Mouse (Mus musculus) testis, adult 10 weeks (tissue): ENCODE data around the gene Fzd7. TPM values are rescaled to one million over a fixed set of nuclear protein-coding genes. Genes with fewer than 3 reads are reported as not detected.

Experiments
- polyA plus RNA-seq: library from polyadenylated mRNA; stranded (reverse); fragments of 350-450 nt; fragmentation: Illumina TruSeq; extraction: RNeasy Lipid Tissue Mini Kit (QIAGEN cat#74804); gene quantifications from one replicate; pipeline ENCODE4 v1.2.3, GENCODE M21; 2014; ENCODE audit warnings: low read depth, low replicate concordance

The Fzd7 gene
- polyA plus RNA-seq, result 2.3 TPM

DNA sequence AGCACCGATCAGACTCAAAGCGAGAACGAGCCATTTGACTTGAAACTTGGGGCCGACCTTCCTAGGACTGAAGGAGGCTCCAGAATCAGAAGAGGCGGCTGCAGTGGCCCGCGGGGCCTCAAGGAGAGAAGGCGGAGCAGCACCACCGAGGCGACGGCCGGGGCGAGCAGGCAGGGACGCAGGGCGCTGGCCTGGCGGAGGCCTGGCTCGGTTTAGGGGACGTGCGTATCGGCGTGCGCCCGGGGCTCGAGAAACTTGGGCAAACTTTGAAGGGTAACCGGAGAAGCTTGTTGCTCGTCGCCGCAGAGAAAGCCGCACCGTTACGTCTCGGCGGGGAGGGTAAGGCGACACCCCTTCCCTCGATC is at the start of gene Fzd7:
TSS of gene Fzd7 (plus strand) at position 94 of the 365 bp plus-strand sequence.

GRCm38 (mm10) chr1:59516026-59516917 is 34.0 kb downstream of the Fzd7 start, which contains the start of gene Gm973:
Gm973 (plus strand) TSS chr1:59516264.

Other genes starting within 250 kb of the Fzd7 start
- 11.2 TPM for gene Als2, start 245.2 kb upstream of the Fzd7 start, polyA plus RNA-seq
- gene Cdk15, start 225.5 kb upstream of the Fzd7 start, polyA plus RNA-seq, result 1.4 TPM
- 269 TPM for gene Gm973, start 33.8 kb downstream of the Fzd7 start, polyA plus RNA-seq
- gene Sumo1, start 188.4 kb downstream of the Fzd7 start, polyA plus RNA-seq, result 326 TPM
- 392 TPM for gene Nop58, start 202.5 kb downstream of the Fzd7 start, polyA plus RNA-seq